Mouse (Mus musculus): ENCODE measurements around the gene Prnp. TPM values are rescaled to one million over a fixed set of nuclear protein-coding genes. Genes with fewer than 3 reads are reported as not detected.

Gene Prnp
- total and polyA plus RNA-seq, 2 experiments from 2014 or later, result 203 to 234 TPM

DNA sequence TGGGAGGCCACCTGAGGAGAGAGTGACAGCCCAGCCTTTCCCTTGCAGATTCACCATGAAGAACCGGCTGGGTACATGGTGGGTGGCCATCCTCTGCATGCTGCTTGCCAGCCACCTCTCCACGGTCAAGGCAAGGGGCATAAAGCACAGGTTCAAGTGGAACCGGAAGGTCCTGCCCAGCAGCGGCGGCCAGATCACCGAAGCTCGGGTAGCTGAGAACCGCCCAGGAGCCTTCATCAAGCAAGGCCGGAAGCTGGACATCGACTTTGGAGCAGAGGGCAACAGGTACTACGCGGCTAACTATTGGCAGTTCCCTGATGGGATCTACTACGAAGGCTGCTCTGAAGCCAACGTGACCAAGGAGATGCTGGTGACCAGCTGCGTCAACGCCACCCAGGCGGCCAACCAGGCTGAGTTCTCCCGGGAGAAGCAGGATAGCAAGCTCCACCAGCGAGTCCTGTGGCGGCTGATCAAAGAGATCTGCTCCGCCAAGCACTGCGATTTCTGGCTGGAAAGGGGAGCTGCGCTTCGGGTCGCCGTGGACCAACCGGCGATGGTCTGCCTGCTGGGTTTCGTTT lies 43.3 kb downstream of the Prnp start:
- Histone ChIP-seq H3K4me3 (ENCODE audit: low read length) (peak overlapping the region; percentile 23), H3K36me3 (ENCODE audit: insufficient read depth, low read length) (no peaks in the 10 kb centered on the region), H3K9ac (replicated peaks; ENCODE audit: low read length) (no peak overlapping the region), H3K27me3 (ENCODE audit: insufficient read depth, low read length) (no peaks in the 10 kb centered on the region), H3K27ac (no peak overlapping the region), H3K4me1 (ENCODE audit: insufficient read depth, low read length) (peaks cover 13% of the 10 kb centered on the region; the same call in 1 of the 2 replicates), H3K9me3 (ENCODE audit: low read length) (no peaks in the 10 kb centered on the region), H3K4me2 (ENCODE audit: low read depth, low read length) (peak overlapping the region; percentile 51)
- 15% methylated on average over 29 of the region's 29 CpGs for WGBS
- no peak for TF ChIP-seq CTCF (IDR thresholded peaks at IDR 0.05; ENCODE audit: low read depth)
- no peak for ATAC-seq
- no peak for DNase-seq (ENCODE audit: low spot score)

DNA sequence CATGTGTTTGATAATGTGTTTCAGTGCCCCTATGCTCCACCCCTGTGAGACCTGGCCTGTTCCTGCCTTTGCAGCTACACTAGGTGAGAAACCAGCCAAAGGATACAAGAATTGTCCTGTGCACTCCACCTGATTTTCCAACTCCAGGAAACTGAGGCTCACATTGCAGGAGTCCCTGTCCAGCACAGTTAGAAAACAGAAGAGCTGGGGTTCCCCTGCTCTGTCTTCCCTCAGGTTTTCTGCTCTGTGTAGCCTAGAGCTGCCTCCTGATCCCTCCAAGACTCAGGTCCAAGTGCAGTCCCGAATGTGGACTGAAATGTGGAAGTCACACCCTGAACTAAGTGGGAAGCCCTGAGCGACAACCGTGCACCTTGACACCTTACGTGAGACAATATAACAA lies 44.0 kb downstream of the Prnp start:
- no peak for ATAC-seq
- Histone ChIP-seq H3K4me3 (ENCODE audit: low read length) (no peak overlapping the region), H3K36me3 (ENCODE audit: insufficient read depth, low read length) (no peaks in the 10 kb centered on the region), H3K9me3 (ENCODE audit: low read length) (no peaks in the 10 kb centered on the region), H3K9ac (replicated peaks; ENCODE audit: low read length) (no peak overlapping the region), H3K4me1 (ENCODE audit: insufficient read depth, low read length) (peaks cover 13% of the 10 kb centered on the region; the same call in 1 of the 2 replicates), H3K4me2 (ENCODE audit: low read depth, low read length) (peak overlapping the region; percentile 51; the same call in 1 of the 2 replicates), H3K27me3 (ENCODE audit: insufficient read depth, low read length) (no peaks in the 10 kb centered on the region), H3K27ac (no peak overlapping the region)
- no peak for TF ChIP-seq CTCF (IDR thresholded peaks at IDR 0.05; ENCODE audit: low read depth)
- DNase-seq (ENCODE audit: low spot score), result no peak
- WGBS, result 93% methylated on average over 4 of the region's 4 CpGs

- Histone ChIP-seq H3K27ac (no peak overlapping the region), H3K4me3 (ENCODE audit: low read length) (peak overlapping the region; percentile 40), H3K27me3 (ENCODE audit: insufficient read depth, low read length) (no peaks in the 10 kb centered on the region), H3K4me1 (ENCODE audit: insufficient read depth, low read length) (peaks cover 13% of the 10 kb centered on the region; the same call in 1 of the 2 replicates), H3K4me2 (ENCODE audit: low read depth, low read length) (peak overlapping the region; percentile 74), H3K9ac (replicated peaks; ENCODE audit: low read length) (no peak overlapping the region), H3K36me3 (ENCODE audit: insufficient read depth, low read length) (no peaks in the 10 kb centered on the region), H3K9me3 (ENCODE audit: low read length) (no peaks in the 10 kb centered on the region)
- 54% methylated on average over 9 of the region's 9 CpGs for WGBS
- no peak for DNase-seq (ENCODE audit: low spot score)
- peak; percentile 36 for ATAC-seq
- no peak for TF ChIP-seq CTCF (IDR thresholded peaks at IDR 0.05; ENCODE audit: low read depth)
Measured at GRCm38 (mm10) chr2:131954835-131955234, 45.1 kb downstream of the Prnp start.

- peak overlapping the region; percentile 74 for H3K4me2 ChIP-seq (ENCODE audit: low read depth, low read length)
- H3K36me3 ChIP-seq (ENCODE audit: insufficient read depth, low read length), result no peaks in the 10 kb centered on the region
- H3K27ac ChIP-seq, result no peak overlapping the region
- ATAC-seq (peak; percentile 75), DNase-seq (ENCODE audit: low spot score) (peak; percentile 48)
- TF ChIP-seq CTCF (IDR thresholded peaks at IDR 0.05; ENCODE audit: low read depth), result no peak
- H3K9ac ChIP-seq (replicated peaks; ENCODE audit: low read length), result peak overlapping the region; percentile 10; the same call in 1 of the 2 replicates
- peaks cover 13% of the 10 kb centered on the region; the same call in 1 of the 2 replicates for H3K4me1 ChIP-seq (ENCODE audit: insufficient read depth, low read length)
- H3K4me3 ChIP-seq (ENCODE audit: low read length), result peak overlapping the region; percentile 40
- no peaks in the 10 kb centered on the region for H3K27me3 ChIP-seq (ENCODE audit: insufficient read depth, low read length)
- 4% methylated on average over 17 of the region's 17 CpGs for WGBS
- H3K9me3 ChIP-seq (ENCODE audit: low read length), result no peaks in the 10 kb centered on the region
Measured at GRCm38 (mm10) chr2:131955264-131955663, 45.5 kb downstream of the Prnp start.

DNA sequence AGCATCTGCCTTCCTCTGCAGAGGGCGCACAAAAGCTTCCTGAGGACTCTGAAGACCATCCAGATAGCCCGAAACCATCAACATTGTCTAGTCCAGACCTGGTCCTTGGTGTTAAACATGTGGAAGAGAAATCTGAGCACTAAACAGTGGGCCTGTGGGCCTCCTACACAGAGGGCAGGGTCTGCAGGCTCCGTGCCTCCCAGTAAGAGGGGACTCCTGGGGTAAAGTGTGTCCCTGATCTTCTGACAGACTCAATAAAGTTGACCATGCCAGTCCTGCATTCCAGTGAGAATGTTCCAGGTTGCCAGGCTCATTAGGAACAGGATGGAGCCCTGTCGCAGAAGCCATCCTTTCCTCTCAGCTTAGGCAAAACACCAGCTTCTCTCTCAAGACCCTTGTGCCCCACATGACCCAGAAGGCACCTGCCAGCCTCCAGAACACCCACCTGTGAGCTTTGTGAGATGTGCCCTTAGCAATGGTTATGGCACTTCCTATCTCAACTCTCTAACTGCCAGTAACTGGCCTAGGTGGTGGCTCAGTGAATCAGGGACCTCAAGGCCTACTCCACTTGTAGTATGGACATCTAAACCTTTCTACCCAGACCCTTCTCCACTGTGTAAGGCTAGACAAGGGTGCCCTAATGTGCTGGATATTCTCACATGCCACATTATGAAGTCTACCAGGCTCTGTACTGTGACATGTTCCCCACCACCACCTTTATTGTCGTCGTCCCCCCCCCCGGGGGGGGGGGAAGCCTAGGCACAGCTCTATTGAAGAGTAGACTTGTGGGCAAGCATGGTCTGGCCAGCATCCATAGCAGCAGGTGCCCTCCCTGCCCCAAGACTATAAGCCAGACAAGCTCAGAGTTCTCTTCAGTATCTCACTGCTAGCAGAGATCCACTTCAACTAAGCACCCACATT lies 46.9 kb downstream of the Prnp start:
- H3K27ac ChIP-seq, result no peak overlapping the region
- no peak overlapping the region for H3K9ac ChIP-seq (replicated peaks; ENCODE audit: low read length)
- DNase-seq (ENCODE audit: low spot score) (no peak), ATAC-seq (no peak)
- no peak overlapping the region for H3K4me2 ChIP-seq (ENCODE audit: low read depth, low read length)
- no peaks in the 10 kb centered on the region for H3K27me3 ChIP-seq (ENCODE audit: insufficient read depth, low read length)
- WGBS, result 90% methylated on average over 7 of the region's 7 CpGs
- no peaks in the 10 kb centered on the region for H3K9me3 ChIP-seq (ENCODE audit: low read length)
- no peak overlapping the region for H3K4me3 ChIP-seq (ENCODE audit: low read length)
- no peak for TF ChIP-seq CTCF (IDR thresholded peaks at IDR 0.05; ENCODE audit: low read depth)
- H3K36me3 ChIP-seq (ENCODE audit: insufficient read depth, low read length), result no peaks in the 10 kb centered on the region
- peaks cover 13% of the 10 kb centered on the region; the same call in 1 of the 2 replicates for H3K4me1 ChIP-seq (ENCODE audit: insufficient read depth, low read length)

- 54% methylated on average over 9 of the region's 9 CpGs for WGBS
Measured at GRCm38 (mm10) chr2:131957731-131958222, 48.0 kb downstream of the Prnp start.

More at GRCm38 (mm10) chr2:131957731-131958222, 48.0 kb downstream of the Prnp start:
- Histone ChIP-seq H3K27ac (no peak overlapping the region), H3K4me1 (ENCODE audit: insufficient read depth, low read length) (peaks cover 13% of the 10 kb centered on the region; the same call in 1 of the 2 replicates), H3K27me3 (ENCODE audit: insufficient read depth, low read length) (no peaks in the 10 kb centered on the region), H3K4me2 (ENCODE audit: low read depth, low read length) (no peak overlapping the region), H3K4me3 (ENCODE audit: low read length) (no peak overlapping the region), H3K9me3 (ENCODE audit: low read length) (no peaks in the 10 kb centered on the region), H3K36me3 (ENCODE audit: insufficient read depth, low read length) (no peaks in the 10 kb centered on the region), H3K9ac (replicated peaks; ENCODE audit: low read length) (no peak overlapping the region)
- TF ChIP-seq CTCF (IDR thresholded peaks at IDR 0.05; ENCODE audit: low read depth), result no peak
- ATAC-seq, result no peak
- no peak for DNase-seq (ENCODE audit: low spot score)
